Mouse (Mus musculus) megakaryocyte, embryonic 14.5 days (primary cell): ENCODE data around the gene Hivep3.

Experiments
- FLI1 ChIP-seq: IDR thresholded peaks from 2 replicates; pipeline ENCODE4 v1.6.1; 2012; ENCODE audit warnings: low read length, inconsistent platforms, mixed read lengths
- GATA1 ChIP-seq: IDR thresholded peaks from 3 replicates; pipeline ENCODE4 v1.6.1; 2012; ENCODE audit warnings: mixed read lengths, low read length, inconsistent platforms, borderline replicate concordance

DNA sequence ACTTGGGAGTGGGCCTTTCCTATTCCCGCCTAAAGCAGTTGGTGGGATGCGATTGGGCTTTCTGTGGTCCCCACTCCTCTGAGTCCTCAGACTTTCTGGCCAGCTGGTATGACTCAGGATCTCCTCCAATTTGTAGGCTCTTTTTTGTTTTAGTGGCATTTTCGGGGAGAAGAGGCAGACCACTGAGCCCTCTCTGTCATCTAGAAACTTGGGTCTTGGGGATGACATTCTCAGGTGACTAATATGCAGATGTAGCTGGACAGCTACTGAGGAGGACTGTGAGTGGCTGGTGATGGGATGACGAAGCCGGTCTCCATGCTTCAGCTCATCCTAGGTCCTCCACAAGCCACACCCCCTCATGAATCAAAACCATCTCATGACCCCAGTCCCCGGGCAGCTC, 328.6 kb downstream of the Hivep3 start:
- TF ChIP-seq FLI1 (no peak), GATA1 (no peak)
